Mouse (Mus musculus) kidney, adult 2 months (tissue): ENCODE measurements around the gene Nfatc2.

Source experiments
- CTCF ChIP-seq: fragments of 200-500 bp; conservative IDR thresholded peaks from 2 replicates; pipeline ENCODE4 v1.5.1; 2011; ENCODE audit warnings: low read depth, mild to moderate bottlenecking, control low read depth, low read length, moderate library complexity, mixed read lengths; ENCODE audit not compliant: insufficient read depth, insufficient read length
- POLR2A ChIP-seq: fragments of 200-500 bp; IDR thresholded peaks from one replicate; pipeline ENCODE4 v1.6.1; 2011; ENCODE audit warnings: low read depth, low read length, control low read depth

GRCm38 (mm10) chr2:168448054-168448453 is 153.4 kb downstream of the Nfatc2 start:
- TF ChIP-seq CTCF: no peak
- TF ChIP-seq POLR2A: no peak
